Mouse (Mus musculus) cerebellum, postnatal 10 days (tissue): ENCODE measurements at regions not wholly inside any gene's neighbourhood (a gene's known extent, or its start where the extent isn't known, plus 50 kb on each side); places are given as distances from the start of the nearest gene placed in this dataset.

Source experiments
- DNase-seq, 2 experiments: peaks; one replicate each; pipeline ENCODE4 v3.0.0; 2021; ENCODE audit warnings: mixed read lengths in 2 of 2

GRCm38 (mm10) chr9:30021981-30022380 is 59.0 kb upstream of the Ntm start:
- no peak for DNase-seq

- no peak for DNase-seq
Observed at GRCm38 (mm10) chr9:30025275-30025674, 62.3 kb upstream of the Ntm start.

- no peak for DNase-seq
Observed at GRCm38 (mm10) chr9:30026939-30027338, 64.0 kb upstream of the Ntm start.

GRCm38 (mm10) chr9:30040396-30040795 is 77.5 kb upstream of the Ntm start:
- DNase-seq = peak; percentile 30 to 52

- DNase-seq = peak; percentile 62 to 64
Observed at GRCm38 (mm10) chr9:30064551-30064950, 101.6 kb upstream of the Ntm start.

- peak; percentile 39 to 47 for DNase-seq
Observed at GRCm38 (mm10) chr9:30067980-30068379, 105.0 kb upstream of the Ntm start.

GRCm38 (mm10) chr9:30075233-30075632 is 112.3 kb upstream of the Ntm start:
- DNase-seq = peak; percentile 63 to 71

GRCm38 (mm10) chr9:30076006-30076405 is 113.1 kb upstream of the Ntm start:
- DNase-seq = no peak

GRCm38 (mm10) chr9:30076482-30076881 is 113.5 kb upstream of the Ntm start:
- no peak for DNase-seq

- DNase-seq = no peak
Observed at GRCm38 (mm10) chr9:30101942-30102341, 139.0 kb upstream of the Ntm start.

- DNase-seq = no peak
Observed at GRCm38 (mm10) chr9:30122371-30122770, 159.4 kb upstream of the Ntm start.

GRCm38 (mm10) chr9:30129151-30129550 is 166.2 kb upstream of the Ntm start:
- peak; percentile 43 to 52 for DNase-seq

GRCm38 (mm10) chr9:30131626-30132025 is 168.7 kb upstream of the Ntm start:
- DNase-seq = no peak

- no peak for DNase-seq
Observed at GRCm38 (mm10) chr9:30134303-30134702, 171.4 kb upstream of the Ntm start.

GRCm38 (mm10) chr9:30137611-30138287 is 174.8 kb upstream of the Ntm start:
- peak; percentile 97 to 98 for DNase-seq

- peak; percentile 95 to 97 for DNase-seq
Observed at GRCm38 (mm10) chr9:30140188-30140587, 177.2 kb upstream of the Ntm start.

GRCm38 (mm10) chr9:30141186-30141585 is 178.2 kb upstream of the Ntm start:
- peak; percentile 29 to 34 for DNase-seq

- DNase-seq = no peak
Observed at GRCm38 (mm10) chr9:30142806-30143458, 180.0 kb upstream of the Ntm start.

- peak; percentile 83 to 84 for DNase-seq
Observed at GRCm38 (mm10) chr9:30149481-30150468, 186.8 kb upstream of the Ntm start.

- peak; percentile 29 for DNase-seq
Observed at GRCm38 (mm10) chr9:30151173-30151572, 188.2 kb upstream of the Ntm start.

GRCm38 (mm10) chr9:30166235-30166752 is 203.4 kb upstream of the Ntm start:
- no peak for DNase-seq

GRCm38 (mm10) chr9:30167223-30167622 is 204.3 kb upstream of the Ntm start:
- no peak for DNase-seq

- DNase-seq = no peak
Observed at GRCm38 (mm10) chr9:30174646-30175045, 211.7 kb upstream of the Ntm start.
